Mouse (Mus musculus): ENCODE results near the gene Scml4.

DNA sequence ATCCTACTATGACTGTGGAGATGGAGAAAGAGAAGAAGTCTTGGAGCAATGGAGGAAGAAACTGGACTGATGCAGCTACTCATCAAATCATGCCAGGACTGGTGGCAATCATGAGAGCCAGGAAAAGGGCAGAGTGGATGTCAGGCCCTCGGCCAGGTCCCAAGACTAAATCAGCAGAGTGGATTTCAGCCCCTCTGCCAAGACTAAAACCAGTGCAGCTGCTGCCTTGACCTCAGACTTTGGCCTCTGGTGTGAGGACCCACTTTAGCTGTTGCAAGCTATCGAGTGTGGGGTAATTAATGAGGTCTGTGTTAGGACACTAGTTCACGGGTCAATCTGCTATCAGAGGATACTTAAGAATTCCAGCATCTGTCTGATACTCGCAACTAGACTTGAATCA is 30.2 kb downstream of the Scml4 start:
- TF ChIP-seq CTCF (conservative IDR thresholded peaks at IDR 0.05; ENCODE audit: low read length) = no peak
- no peak for TF ChIP-seq NANOG (IDR thresholded peaks at IDR 0.05; ENCODE audit: borderline replicate concordance, low read length)
- no peak for TF ChIP-seq POU5F1 (IDR thresholded peaks at IDR 0.05; ENCODE audit: borderline replicate concordance, low read length)

Measured in E14TG2a.4 (cell line).